Mouse (Mus musculus): ENCODE measurements around the gene Alk.

DNA sequence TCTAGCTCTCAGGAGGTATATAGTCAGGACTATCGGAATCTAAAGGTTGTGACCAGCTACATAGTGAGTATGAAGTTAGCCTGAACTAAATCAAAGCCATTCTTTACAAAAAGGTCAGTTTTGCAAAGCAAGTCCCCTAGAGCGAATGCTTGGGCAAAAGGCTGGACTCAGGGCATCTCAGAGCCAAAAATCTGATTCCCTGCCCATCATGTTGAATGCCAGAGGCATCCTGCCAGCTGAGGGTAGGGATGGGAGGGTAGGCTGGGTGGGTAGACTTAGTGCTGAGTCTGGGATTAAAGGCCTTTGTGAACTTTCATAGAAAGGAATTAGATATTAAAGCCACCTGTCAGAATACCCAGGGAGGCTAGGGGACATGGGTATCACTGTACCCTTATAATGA, 594.6 kb downstream of the Alk start:
- TF ChIP-seq CTCF (IDR thresholded peaks at IDR 0.05; ENCODE audit: control insufficient read depth, insufficient read depth, insufficient read length) (no peak), MYOD1 (IDR thresholded peaks at IDR 0.05; ENCODE audit: control insufficient read depth, insufficient read length, low read depth) (no peak), MAX (IDR thresholded peaks at IDR 0.05) (no peak), FOSL1 (IDR thresholded peaks at IDR 0.05; ENCODE audit: insufficient read depth, low read length, poor library complexity, severe bottlenecking) (no peak), MYOG (IDR thresholded peaks at IDR 0.05; ENCODE audit: control insufficient read depth, extremely low read depth, insufficient read length) (no peak), CEBPB (IDR thresholded peaks at IDR 0.05; ENCODE audit: low read depth) (no peak)

Data from C2C12 (cell line).